Mouse (Mus musculus): ENCODE data around the gene Plcb1.

- TF ChIP-seq HCFC1 (IDR thresholded peaks at IDR 0.05; ENCODE audit: borderline replicate concordance, insufficient read depth, low read length) (no peak), ZC3H11A (IDR thresholded peaks at IDR 0.05; ENCODE audit: borderline replicate concordance, low read depth, low read length) (no peak), CHD2 (IDR thresholded peaks at IDR 0.05; ENCODE audit: low read depth, low read length) (no peak), MAFK (IDR thresholded peaks at IDR 0.05; ENCODE audit: insufficient read depth, low read depth, low read length) (no peak), ZNF384 (IDR thresholded peaks at IDR 0.05; ENCODE audit: low read depth, low read length) (no peak)
Measured at GRCm38 (mm10) chr2:135302483-135302882, 516.6 kb downstream of the Plcb1 start.
